Mouse (Mus musculus): ENCODE measurements at regions not wholly inside any gene's neighbourhood (a gene's known extent, or its start where the extent isn't known, plus 50 kb on each side); places are given as distances from the start of the nearest gene placed in this dataset.
"Not testable (repeated sequence)": the region's sequence is repeated elsewhere in the genome, so short reads cannot be mapped to it uniquely, and the experiment has no call there.

DNA sequence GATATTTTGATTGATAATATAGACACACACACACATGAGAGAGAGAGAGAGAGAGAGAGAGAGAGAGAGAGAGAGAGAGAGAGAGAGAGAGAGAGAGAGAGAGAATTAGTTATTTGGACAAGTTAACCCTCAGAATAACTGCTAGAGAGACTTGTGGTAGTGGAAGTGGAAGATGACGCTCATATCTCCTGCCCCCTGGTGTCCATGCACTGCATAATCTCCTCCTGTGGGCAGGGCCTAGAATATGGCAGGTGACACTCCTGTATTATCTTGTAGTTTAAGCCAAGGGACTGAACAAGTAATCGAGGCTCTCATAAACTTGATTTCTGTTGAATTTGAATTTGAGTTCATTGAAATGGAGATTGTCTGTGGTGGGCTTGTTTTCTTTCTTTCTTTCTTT, 352.4 kb upstream of the Olfr1507 start:
- H3K27ac ChIP-seq (replicated peaks); H3K36me3 ChIP-seq; H3K9ac ChIP-seq (replicated peaks); H3K4me3 ChIP-seq; H3K4me2 ChIP-seq (replicated peaks); ATAC-seq (replicated peaks); H3K9me3 ChIP-seq; H3K4me1 ChIP-seq; H3K27me3 ChIP-seq: not testable (repeated sequence)
- WGBS = no CpG with 5 or more reads among the region's 2 CpGs

- not testable (repeated sequence) for H3K4me1 ChIP-seq; H3K9ac ChIP-seq (replicated peaks); H3K9me3 ChIP-seq; H3K36me3 ChIP-seq; H3K27ac ChIP-seq (replicated peaks); H3K4me3 ChIP-seq; H3K4me2 ChIP-seq (replicated peaks); ATAC-seq (replicated peaks); H3K27me3 ChIP-seq
- no CpG with 5 or more reads among the region's 1 CpGs for WGBS
Observed at GRCm38 (mm10) chr14:52824005-52824404, 328.5 kb upstream of the Olfr1507 start.

DNA sequence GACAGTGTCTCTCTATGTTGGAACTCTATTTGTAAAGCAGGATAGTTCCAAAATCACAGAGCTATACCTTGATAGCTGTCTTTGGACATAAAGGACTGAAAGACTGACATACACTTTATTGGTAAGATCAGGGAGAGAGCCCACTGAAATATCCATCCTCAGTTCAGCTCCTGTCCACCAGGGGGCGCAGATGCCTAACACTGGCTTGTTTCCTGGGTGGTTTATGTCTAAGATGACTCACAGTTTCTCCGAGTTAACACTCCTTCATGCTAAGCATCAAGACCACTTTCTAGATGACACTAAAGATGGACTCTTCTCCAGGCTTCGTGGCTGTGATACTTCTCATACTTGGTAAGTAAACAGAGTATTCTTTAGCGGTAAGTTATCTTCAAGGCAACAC, 326.1 kb upstream of the Olfr1507 start:
- ATAC-seq (replicated peaks); H3K9me3 ChIP-seq; H3K36me3 ChIP-seq; H3K4me2 ChIP-seq (replicated peaks); H3K4me1 ChIP-seq; H3K27me3 ChIP-seq; H3K4me3 ChIP-seq; H3K27ac ChIP-seq (replicated peaks); H3K9ac ChIP-seq (replicated peaks): not testable (repeated sequence)
- no CpG with 5 or more reads among the region's 4 CpGs for WGBS

DNA sequence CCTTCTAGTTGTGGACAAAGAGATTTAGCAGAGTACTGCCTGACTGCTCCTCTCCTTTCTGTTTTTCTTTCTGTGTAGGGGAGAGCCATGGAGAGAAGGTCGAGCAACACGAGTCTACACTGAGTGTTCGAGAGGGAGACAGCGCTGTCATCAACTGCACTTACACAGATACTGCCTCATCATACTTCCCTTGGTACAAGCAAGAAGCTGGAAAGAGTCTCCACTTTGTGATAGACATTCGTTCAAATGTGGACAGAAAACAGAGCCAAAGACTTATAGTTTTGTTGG, 315.5 kb upstream of the Olfr1507 start:
- ATAC-seq (replicated peaks); H3K9ac ChIP-seq (replicated peaks); H3K4me1 ChIP-seq; H3K27me3 ChIP-seq; H3K4me3 ChIP-seq; H3K9me3 ChIP-seq; H3K36me3 ChIP-seq; H3K27ac ChIP-seq (replicated peaks); H3K4me2 ChIP-seq (replicated peaks): not testable (repeated sequence)
- WGBS = 96% methylated on average over 4 of the region's 5 CpGs

- not testable (repeated sequence) for H3K9ac ChIP-seq (replicated peaks); H3K4me1 ChIP-seq; H3K4me2 ChIP-seq (replicated peaks); H3K27ac ChIP-seq (replicated peaks); H3K4me3 ChIP-seq; H3K36me3 ChIP-seq; H3K9me3 ChIP-seq; H3K27me3 ChIP-seq
- 70% methylated on average over 8 of the region's 8 CpGs for WGBS
- ATAC-seq (replicated peaks) = peak; percentile 78
Observed at GRCm38 (mm10) chr14:52810275-52811127, 315.0 kb upstream of the Olfr1507 start.

- H3K27me3 ChIP-seq; H3K4me2 ChIP-seq (replicated peaks); H3K4me1 ChIP-seq; H3K9ac ChIP-seq (replicated peaks); H3K9me3 ChIP-seq; H3K27ac ChIP-seq (replicated peaks); ATAC-seq (replicated peaks); H3K36me3 ChIP-seq; H3K4me3 ChIP-seq: not testable (repeated sequence)
- WGBS = 84% methylated on average over 2 of the region's 2 CpGs
Observed at GRCm38 (mm10) chr14:52801705-52802104, 306.2 kb upstream of the Olfr1507 start.

- H3K4me3 ChIP-seq; H3K4me2 ChIP-seq (replicated peaks); ATAC-seq (replicated peaks); H3K9me3 ChIP-seq; H3K27ac ChIP-seq (replicated peaks); H3K36me3 ChIP-seq; H3K27me3 ChIP-seq; H3K4me1 ChIP-seq; H3K9ac ChIP-seq (replicated peaks): not testable (repeated sequence)
- 95% methylated on average over 7 of the region's 9 CpGs for WGBS
Observed at GRCm38 (mm10) chr14:52792600-52792999, 297.1 kb upstream of the Olfr1507 start.

DNA sequence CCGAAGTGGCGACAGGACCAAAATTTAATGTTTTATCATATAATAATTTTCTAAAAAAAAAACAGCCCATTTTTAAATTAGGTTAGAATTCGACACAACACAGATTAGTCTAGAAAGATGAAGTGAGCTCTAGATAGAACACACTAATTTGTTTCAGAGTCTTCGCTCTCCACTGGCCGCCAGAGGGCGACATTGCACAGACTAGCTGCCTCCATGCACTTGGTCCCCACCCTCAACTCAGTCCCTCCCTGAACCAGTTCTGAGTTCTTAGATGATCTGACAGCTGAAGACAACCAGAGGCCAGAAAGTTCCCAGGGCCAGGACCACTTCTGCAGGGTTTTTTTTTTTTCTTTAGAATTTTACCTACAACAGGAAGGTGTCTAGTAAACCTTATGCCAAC, 296.3 kb upstream of the Olfr1507 start:
- not testable (repeated sequence) for H3K27me3 ChIP-seq; H3K4me2 ChIP-seq (replicated peaks); H3K4me1 ChIP-seq; H3K27ac ChIP-seq (replicated peaks); ATAC-seq (replicated peaks); H3K9me3 ChIP-seq; H3K9ac ChIP-seq (replicated peaks); H3K4me3 ChIP-seq; H3K36me3 ChIP-seq
- 40% methylated on average over 6 of the region's 6 CpGs for WGBS

DNA sequence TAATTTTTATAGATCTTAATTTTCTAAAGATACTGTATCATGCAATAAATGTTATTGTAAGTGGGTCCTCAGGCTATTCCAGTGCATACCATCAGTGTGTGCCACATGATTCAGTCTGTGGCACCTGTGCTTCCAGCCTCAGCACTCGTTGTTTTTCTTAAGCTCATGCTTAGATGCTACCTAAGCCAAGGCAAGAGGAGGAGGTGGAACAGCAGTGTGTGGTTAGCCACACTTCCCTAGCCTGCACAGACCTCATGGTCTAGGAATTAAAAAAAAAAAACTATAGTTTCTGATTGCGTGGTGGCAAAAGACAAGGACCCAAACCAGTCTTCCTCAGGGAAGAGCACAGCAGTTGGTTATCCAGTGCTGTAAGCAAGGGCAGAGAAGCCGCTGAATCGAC, 287.3 kb upstream of the Olfr1507 start:
- 80% methylated on average over 4 of the region's 4 CpGs for WGBS
- H3K27me3 ChIP-seq; H3K4me1 ChIP-seq; H3K27ac ChIP-seq (replicated peaks); ATAC-seq (replicated peaks); H3K36me3 ChIP-seq; H3K9me3 ChIP-seq; H3K9ac ChIP-seq (replicated peaks); H3K4me2 ChIP-seq (replicated peaks); H3K4me3 ChIP-seq: not testable (repeated sequence)

- not testable (repeated sequence) for H3K4me3 ChIP-seq; H3K9me3 ChIP-seq; H3K36me3 ChIP-seq; ATAC-seq (replicated peaks); H3K9ac ChIP-seq (replicated peaks); H3K27ac ChIP-seq (replicated peaks); H3K4me2 ChIP-seq (replicated peaks); H3K4me1 ChIP-seq; H3K27me3 ChIP-seq
- 86% methylated on average over 2 of the region's 2 CpGs for WGBS
Observed at GRCm38 (mm10) chr14:52775816-52776215, 280.3 kb upstream of the Olfr1507 start.

DNA sequence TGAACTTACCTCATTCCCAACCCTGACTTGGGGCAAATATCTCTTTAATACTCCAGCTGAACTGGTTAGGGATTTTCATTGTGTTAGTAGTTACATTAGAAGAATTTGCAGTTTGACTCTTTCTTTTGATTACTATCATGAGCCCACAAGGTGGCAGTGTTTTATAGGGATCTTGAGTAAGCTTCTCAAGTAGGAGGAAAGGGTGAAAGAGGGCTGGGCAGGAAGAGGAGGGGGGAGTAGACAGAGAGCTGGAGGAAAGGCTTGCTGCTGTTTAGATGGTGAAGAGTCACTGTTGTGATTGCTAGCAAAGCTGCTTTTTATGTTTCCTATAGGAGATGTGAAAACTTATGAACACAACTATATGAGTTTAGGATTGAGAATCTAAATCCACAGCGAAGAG, 273.9 kb upstream of the Olfr1507 start:
- H3K4me2 ChIP-seq (replicated peaks); H3K9me3 ChIP-seq; H3K27me3 ChIP-seq; H3K4me3 ChIP-seq; ATAC-seq (replicated peaks); H3K36me3 ChIP-seq; H3K4me1 ChIP-seq; H3K27ac ChIP-seq (replicated peaks); H3K9ac ChIP-seq (replicated peaks): not testable (repeated sequence)
- no CpG with 5 or more reads among the region's 1 CpGs for WGBS

GRCm38 (mm10) chr14:52752159-52752558, 256.6 kb upstream of the Olfr1507 start:
- not testable (repeated sequence) for H3K9me3 ChIP-seq; H3K36me3 ChIP-seq; H3K4me3 ChIP-seq; H3K9ac ChIP-seq (replicated peaks); H3K4me2 ChIP-seq (replicated peaks); H3K27ac ChIP-seq (replicated peaks); H3K27me3 ChIP-seq; ATAC-seq (replicated peaks); H3K4me1 ChIP-seq
- 76% methylated on average over 1 of the region's 1 CpGs for whole genome bisulfite sequencing

- H3K4me3 ChIP-seq; H3K27ac ChIP-seq (replicated peaks); H3K4me1 ChIP-seq; H3K9me3 ChIP-seq; H3K36me3 ChIP-seq; H3K4me2 ChIP-seq (replicated peaks); ATAC-seq (replicated peaks); H3K9ac ChIP-seq (replicated peaks); H3K27me3 ChIP-seq: not testable (repeated sequence)
- 76% methylated on average over 2 of the region's 3 CpGs for WGBS
Observed at GRCm38 (mm10) chr14:52726680-52727079, 231.1 kb upstream of the Olfr1507 start.
